Mouse (Mus musculus): ENCODE data around the gene Map1lc3b. TPM values are rescaled to one million over a fixed set of nuclear protein-coding genes. Genes with fewer than 3 reads are reported as not detected.

Gene Map1lc3b
- 100 to 1,000 TPM; 131 to 133 TPM for total RNA-seq (2021)
- long read RNA-seq, experiment 1, transcript Map1lc3b-201 (4 exons, 2,532 nt), result major isoform, 275 of 292 reads
- long read RNA-seq, experiment 1, partial matches to known transcripts, result 8 of 292 reads
- long read RNA-seq, experiment 1, other reads (novel, unspliced or antisense), result 7 of 292 reads
- long read RNA-seq, experiment 2, full-length matches to known transcripts, result 383 of 397 reads
- long read RNA-seq, experiment 2, partial matches to known transcripts, result 7 of 397 reads
- long read RNA-seq, experiment 2, other reads (novel, unspliced or antisense), result 7 of 397 reads

DNA sequence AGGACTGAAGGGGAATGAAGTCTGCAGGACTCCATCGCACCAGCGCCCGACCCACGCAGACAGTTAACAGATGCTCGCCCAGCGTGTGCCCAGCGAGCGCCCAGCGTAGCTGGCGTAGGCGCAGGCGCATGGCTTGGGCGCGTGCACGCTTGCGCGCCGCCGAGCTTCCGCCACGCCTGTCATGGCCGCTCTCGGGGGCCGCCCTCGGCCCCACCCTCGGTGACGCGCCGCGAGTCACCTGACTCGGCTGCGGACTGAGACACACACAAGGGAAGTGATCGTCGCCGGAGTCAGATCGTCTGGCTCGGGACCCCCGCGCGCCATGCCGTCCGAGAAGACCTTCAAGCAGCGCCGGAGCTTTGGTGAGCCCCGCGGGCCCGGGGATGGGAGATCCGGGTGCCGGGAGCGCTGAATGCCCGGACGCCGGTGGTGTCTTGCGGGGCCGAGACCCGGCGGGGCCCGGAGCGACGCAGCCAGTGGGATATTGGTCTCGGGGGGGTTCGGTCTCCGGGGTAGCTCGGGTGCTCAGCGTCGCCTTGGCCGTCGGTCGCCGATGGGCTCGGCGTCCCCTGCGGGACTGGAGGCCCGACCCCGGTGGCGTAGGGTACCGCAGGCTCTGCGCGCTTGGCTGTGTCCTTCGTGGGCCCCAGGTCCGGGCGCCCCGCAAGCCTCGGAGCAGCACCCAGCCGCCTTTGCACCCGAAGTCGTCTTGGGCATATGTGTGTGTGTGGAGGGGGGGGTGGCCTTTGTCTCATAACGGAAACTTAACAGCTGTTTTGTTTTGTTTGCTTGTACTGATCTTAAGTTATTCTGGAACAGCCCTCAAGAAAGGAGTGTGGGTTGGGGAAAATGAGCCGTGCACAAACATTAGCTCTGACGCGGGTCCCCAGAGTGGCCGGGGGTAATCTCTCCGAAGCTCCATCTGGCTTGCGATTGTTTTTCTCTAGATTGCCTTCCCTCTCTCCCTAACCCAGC lies at the start of gene Map1lc3b:
Map1lc3b (plus strand) TSS at position 159 of the 975 bp plus-strand sequence.
- DNase-seq (ENCODE audit: low spot score in 2 of 2), result peak; percentile 90 to 94

DNA sequence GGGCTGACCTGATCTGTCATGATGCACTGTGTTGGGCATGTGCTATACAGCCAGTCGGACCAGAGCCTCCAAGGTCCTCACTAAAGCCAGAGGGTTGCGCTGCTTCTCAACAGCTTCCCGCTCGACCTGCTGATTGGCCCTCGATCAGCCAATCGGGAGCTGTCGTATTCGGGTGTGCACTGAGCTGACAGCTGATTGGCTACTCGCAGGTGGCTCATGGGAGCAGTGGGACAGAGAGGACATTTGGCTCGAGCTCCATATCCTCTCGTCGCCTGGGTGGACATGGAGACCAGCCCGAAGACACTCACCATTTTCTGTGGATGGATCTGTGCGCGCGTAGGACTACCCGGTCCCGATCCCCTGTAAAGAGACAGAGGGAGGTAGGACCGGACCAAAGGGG lies 48.3 kb upstream of the Map1lc3b start:
- DNase-seq (ENCODE audit: low spot score in 2 of 2), result no peak

GRCm38 (mm10) chr8:121542901-121543300 lies 47.3 kb upstream of the Map1lc3b start:
- DNase-seq (ENCODE audit: low spot score in 2 of 2), result no peak

- no peak for DNase-seq (ENCODE audit: low spot score in 2 of 2)
These were observed 45.8 kb upstream of the Map1lc3b start, which contains the start of gene 1700018B08Rik for GRCm38 (mm10) chr8:121544276-121544785. Gene 1700018B08Rik, minus strand, starts transcription at chr8:121544320.

DNA sequence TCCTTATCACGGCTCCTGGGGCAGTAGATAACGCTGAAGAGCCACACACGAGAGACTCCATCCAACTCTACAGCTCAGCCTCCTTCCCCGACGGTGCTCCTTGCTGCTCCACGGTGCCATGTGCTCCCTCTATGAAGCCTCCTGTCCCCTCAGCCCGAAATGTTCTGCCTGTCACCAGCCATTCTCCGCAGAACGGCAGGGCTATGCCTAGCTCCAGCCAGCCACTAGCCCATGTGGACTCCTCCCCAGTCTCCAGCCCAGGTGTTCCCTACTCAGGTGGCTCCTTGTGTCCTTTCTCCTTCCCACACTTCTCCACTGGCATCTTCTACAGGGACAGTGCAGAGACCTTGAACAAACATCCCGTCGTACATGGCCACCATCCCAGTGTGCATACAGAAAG lies 45.2 kb upstream of the Map1lc3b start:
- DNase-seq (ENCODE audit: low spot score in 2 of 2), result no peak

- peak in 1 of 2 experiments; percentile 47 for DNase-seq (ENCODE audit: low spot score in 2 of 2)
These were observed 43.0 kb upstream of the Map1lc3b start for GRCm38 (mm10) chr8:121547132-121547531.

- DNase-seq (ENCODE audit: low spot score in 2 of 2), result no peak
These were observed 40.1 kb upstream of the Map1lc3b start for GRCm38 (mm10) chr8:121550056-121550455.

DNA sequence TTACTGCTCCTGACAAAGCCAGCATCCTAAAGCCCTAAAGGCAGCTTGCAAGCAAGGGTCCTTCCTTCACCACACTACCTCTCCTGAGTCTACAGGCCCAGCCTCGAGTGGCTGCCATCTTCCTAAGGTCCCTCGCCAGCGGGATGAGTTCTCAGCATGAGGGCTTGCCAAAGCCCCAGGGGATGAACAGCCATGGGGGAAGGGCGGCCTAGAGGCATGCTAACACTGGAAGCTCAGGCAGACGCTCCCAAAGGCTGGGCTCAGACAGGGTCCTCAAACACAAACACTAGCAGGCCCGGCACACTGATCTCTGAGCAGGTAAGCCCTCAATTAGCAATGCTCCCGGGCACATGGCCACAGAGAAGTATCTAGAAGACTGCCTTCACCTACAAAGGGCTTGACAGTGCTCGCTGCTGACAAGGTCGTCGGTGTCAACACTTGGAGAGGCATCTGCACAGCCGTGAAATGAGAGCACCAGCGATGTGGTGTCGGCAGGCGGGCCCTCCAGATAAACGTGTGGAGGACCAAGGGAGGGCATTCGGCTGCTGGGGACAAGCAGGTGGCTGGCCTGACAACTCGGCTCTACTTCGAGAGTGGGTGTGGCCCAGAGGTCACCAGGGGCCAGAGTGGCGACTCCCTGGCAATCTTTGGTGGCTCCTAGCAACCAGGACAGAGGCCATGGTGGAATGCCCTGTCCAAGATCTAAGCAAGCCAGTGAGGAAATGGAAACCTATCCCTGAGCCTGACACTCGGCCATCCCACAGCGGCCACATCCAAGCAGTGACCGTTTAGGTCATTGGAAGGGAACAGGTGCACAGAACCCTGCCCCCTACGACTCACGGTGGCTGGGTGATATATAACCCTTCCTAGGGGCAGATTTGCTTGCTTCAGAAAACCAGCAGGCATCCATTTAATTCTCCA lies 38.8 kb upstream of the Map1lc3b start:
- DNase-seq (ENCODE audit: low spot score in 2 of 2), result no peak

- DNase-seq (ENCODE audit: low spot score in 2 of 2), result no peak
These were observed 37.7 kb upstream of the Map1lc3b start for GRCm38 (mm10) chr8:121552506-121552905.

DNA sequence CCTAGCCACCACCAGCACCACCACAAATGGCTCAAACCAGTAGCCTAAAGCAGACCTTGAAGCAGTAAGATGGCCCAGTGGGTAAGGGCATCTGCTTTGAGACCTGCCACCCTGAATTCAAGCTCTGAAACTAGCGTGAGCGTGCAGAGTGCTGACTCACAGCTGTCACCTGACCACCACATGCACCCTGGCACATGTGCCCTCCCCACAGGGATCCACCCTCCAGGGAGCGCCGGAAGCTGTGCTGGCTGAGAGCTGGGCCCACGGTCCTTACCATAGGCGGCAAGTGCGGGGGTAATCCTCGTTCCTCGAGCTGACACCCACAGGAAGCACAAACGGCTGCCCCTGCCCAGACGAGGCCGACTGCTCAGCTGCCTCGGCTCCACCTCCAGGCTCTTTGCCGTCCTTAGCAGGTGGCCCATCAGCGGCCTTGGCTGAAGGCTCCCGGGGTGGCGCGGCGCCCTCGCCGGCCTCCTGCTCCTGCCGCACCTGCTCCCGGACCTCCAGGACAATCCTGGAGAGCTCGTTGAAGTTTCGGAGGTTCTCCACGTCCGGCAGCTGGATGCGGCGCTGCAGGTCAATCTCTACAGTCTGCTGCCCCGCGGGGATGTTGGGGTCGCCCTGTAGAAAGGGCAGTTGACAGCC lies 36.2 kb upstream of the Map1lc3b start:
- no peak for DNase-seq (ENCODE audit: low spot score in 2 of 2)

- DNase-seq (ENCODE audit: low spot score in 2 of 2), result no peak
These were observed 32.4 kb upstream of the Map1lc3b start for GRCm38 (mm10) chr8:121557746-121558145.

DNA sequence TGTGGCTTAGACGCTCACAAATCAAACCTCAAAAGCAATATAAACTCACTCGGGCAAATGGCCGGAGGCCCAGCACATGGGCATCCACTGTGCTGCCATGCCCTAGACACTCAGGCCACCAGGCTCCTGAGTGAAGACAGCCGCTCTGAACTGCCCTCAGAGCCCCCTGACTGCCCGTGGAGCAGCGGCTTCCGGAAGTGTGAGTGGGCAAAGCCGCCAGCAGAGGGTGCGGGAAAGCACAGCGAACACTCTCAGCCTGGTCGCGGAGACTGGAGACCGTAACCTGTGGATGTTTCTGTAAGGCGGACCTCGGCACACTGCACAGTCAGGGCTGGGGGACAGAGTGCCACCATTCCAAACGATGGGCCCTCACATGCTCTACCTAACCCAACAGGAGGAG lies 31.6 kb upstream of the Map1lc3b start:
- DNase-seq (ENCODE audit: low spot score in 2 of 2), result no peak

GRCm38 (mm10) chr8:121559801-121560200 lies 30.4 kb upstream of the Map1lc3b start:
- DNase-seq (ENCODE audit: low spot score in 2 of 2), result no peak

GRCm38 (mm10) chr8:121560432-121561100 lies 29.6 kb upstream of the Map1lc3b start:
- DNase-seq (ENCODE audit: low spot score in 2 of 2), result no peak

- DNase-seq (ENCODE audit: low spot score in 2 of 2), result no peak
These were observed 28.4 kb upstream of the Map1lc3b start for GRCm38 (mm10) chr8:121561636-121562345.

- no peak for DNase-seq (ENCODE audit: low spot score in 2 of 2)
These were observed 27.2 kb upstream of the Map1lc3b start for GRCm38 (mm10) chr8:121562941-121563351.

GRCm38 (mm10) chr8:121563701-121564100 lies 26.5 kb upstream of the Map1lc3b start:
- no peak for DNase-seq (ENCODE audit: low spot score in 2 of 2)

GRCm38 (mm10) chr8:121568321-121568720 lies 21.8 kb upstream of the Map1lc3b start:
- DNase-seq (ENCODE audit: low spot score in 2 of 2), result no peak

GRCm38 (mm10) chr8:121570335-121570734 lies 19.8 kb upstream of the Map1lc3b start:
- no peak for DNase-seq (ENCODE audit: low spot score in 2 of 2)
